ENCODE assay signal across 24 mouse cellular contexts in genomic region chr17:6037507-6037906, GRCm38 (mm10). TPM values are rescaled to one million over a fixed set of nuclear protein-coding genes. Genes with fewer than 3 reads are reported as not detected.
DNase-seq lines count a peak whose midpoint lies in the region; ATAC-seq and TF ChIP-seq lines count a peak whose summit lies in the region.
"Had no signal": no experiment of that assay in that cellular context is flagged by ENCODE, and none has a peak within 500 bp of the region (broad histone marks: within the 10 kb centered on the region; RNA-seq: fewer than 3 reads in every experiment).

No protein-coding gene starts in this region.

- H3K36me3 ChIP-seq in heart, embryonic 15.5 days, result peaks cover 13% of the 10 kb centered on the region; the same call in 1 of the 2 replicates
- H3K36me3 ChIP-seq in lung, postnatal 0 days (ENCODE audit: insufficient read depth, low read length), result no peaks in the 10 kb centered on the region; the same call in 1 of the 2 replicates
- peaks cover 10% of the 10 kb centered on the region for H3K36me3 ChIP-seq in stomach, postnatal 0 days (ENCODE audit: control insufficient read depth, insufficient read depth, low read length)

- H3K4me3 ChIP-seq in heart, embryonic 15.5 days, result no peak overlapping the region
- H3K4me3 ChIP-seq in lung, postnatal 0 days (ENCODE audit: low read depth, low read length), result no peak overlapping the region
- no peak overlapping the region for H3K4me3 ChIP-seq in stomach, postnatal 0 days (ENCODE audit: low read depth, low read length)
- H3K4me3 ChIP-seq in gastrocnemius, adult 2 months, result no peak overlapping the region
- H3K4me3 ChIP-seq: embryonic facial prominence, embryonic 15.5 days; erythroblast, embryonic 14.5 days; forebrain, embryonic 10.5 days; heart, adult 2 months; hindbrain, embryonic 10.5 days had no signal

- DNase-seq in heart, adult 11 months, result peak; percentile 94
- DNase-seq in heart, postnatal 36 days, result no peak
- no peak for DNase-seq in heart, adult 8-10 months (ENCODE audit: low spot score)
- peak; percentile 19 for DNase-seq in lung, postnatal 0 days (ENCODE audit: low spot score)
- DNase-seq in lung, adult 18-20 months, result no peak
- peak; percentile 45 for DNase-seq in stomach, postnatal 0 days (ENCODE audit: low spot score)
- DNase-seq in gastrocnemius, adult 2 months, result no peak
- DNase-seq: adrenal gland, adult 8-10 months; adrenal gland, postnatal 36 days; B cell, adult 2 months; cerebellum, postnatal 14 days; embryo, embryonic 11 days; gastrocnemius, postnatal 36 days; kidney, adult 11 months had no signal

- H3K9ac ChIP-seq in heart, embryonic 15.5 days, result no peak overlapping the region
- H3K9ac ChIP-seq in lung, postnatal 0 days (replicated peaks; ENCODE audit: low read depth), result no peak overlapping the region
- no peak overlapping the region for H3K9ac ChIP-seq in stomach, postnatal 0 days (ENCODE audit: low read length)
- H3K9ac ChIP-seq: embryonic facial prominence, embryonic 15.5 days; hindbrain, embryonic 14.5 days had no signal

- H3K27ac ChIP-seq in heart, embryonic 15.5 days, result peak overlapping the region; percentile 54
- H3K27ac ChIP-seq in lung, postnatal 0 days (ENCODE audit: low read length), result no peak overlapping the region
- no peak overlapping the region for H3K27ac ChIP-seq in stomach, postnatal 0 days (replicated peaks)
- no peak overlapping the region for H3K27ac ChIP-seq in gastrocnemius, adult 2 months
- H3K27ac ChIP-seq: embryonic facial prominence, embryonic 15.5 days; forebrain, embryonic 10.5 days; heart, adult 2 months; hindbrain, embryonic 10.5 days; hindbrain, embryonic 14.5 days had no signal

- no peak for TF ChIP-seq EP300 in lung, postnatal 0 days (IDR thresholded peaks at IDR 0.05)
- TF ChIP-seq EP300 in stomach, postnatal 0 days (optimal IDR thresholded peaks at IDR 0.05), result no peak

- intact Hi-C loops in heart, postnatal 36 days (cut with DNase I), result no loop called here
- intact Hi-C loops in gastrocnemius, adult 2 months (cut with DNase I), result no loop called here

- no peaks in the 10 kb centered on the region for H3K9me3 ChIP-seq in heart, embryonic 15.5 days (replicated peaks)
- H3K9me3 ChIP-seq in lung, postnatal 0 days (ENCODE audit: low read length), result no peaks in the 10 kb centered on the region
- H3K9me3 ChIP-seq in stomach, postnatal 0 days (ENCODE audit: control insufficient read depth, low read length), result no peaks in the 10 kb centered on the region
- H3K9me3 ChIP-seq: embryonic facial prominence, embryonic 15.5 days; forebrain, embryonic 10.5 days; G1E; hindbrain, embryonic 10.5 days had no signal

- no peak overlapping the region for H3K4me2 ChIP-seq in heart, embryonic 15.5 days
- no peak overlapping the region for H3K4me2 ChIP-seq in lung, postnatal 0 days (replicated peaks; ENCODE audit: low read depth, low read length)
- no peak overlapping the region for H3K4me2 ChIP-seq in stomach, postnatal 0 days (replicated peaks; ENCODE audit: low read depth)
- H3K4me2 ChIP-seq: embryonic facial prominence, embryonic 15.5 days; hindbrain, embryonic 14.5 days had no signal

- TF ChIP-seq CTCF in lung, postnatal 0 days (IDR thresholded peaks at IDR 0.05), result no peak
- no peak for TF ChIP-seq CTCF in stomach, postnatal 0 days (IDR thresholded peaks at IDR 0.05; ENCODE audit: low read depth)
- TF ChIP-seq CTCF in gastrocnemius, adult 2 months (IDR thresholded peaks at IDR 0.05), result no peak

- peaks cover 9% of the 10 kb centered on the region for H3K4me1 ChIP-seq in heart, embryonic 15.5 days (replicated peaks)
- H3K4me1 ChIP-seq in lung, postnatal 0 days (ENCODE audit: insufficient read depth, low read depth, low read length), result no peaks in the 10 kb centered on the region
- no peaks in the 10 kb centered on the region for H3K4me1 ChIP-seq in stomach, postnatal 0 days (replicated peaks; ENCODE audit: control insufficient read depth, insufficient read depth)
- H3K4me1 ChIP-seq: embryonic facial prominence, embryonic 15.5 days; forebrain, embryonic 10.5 days; hindbrain, embryonic 10.5 days had no signal

- H3K27me3 ChIP-seq in heart, embryonic 15.5 days, result no peaks in the 10 kb centered on the region
- H3K27me3 ChIP-seq in lung, postnatal 0 days (replicated peaks; ENCODE audit: insufficient read depth, low read length), result no peaks in the 10 kb centered on the region
- H3K27me3 ChIP-seq in stomach, postnatal 0 days (ENCODE audit: control insufficient read depth, insufficient read depth, low read length), result no peaks in the 10 kb centered on the region
- H3K27me3 ChIP-seq: embryonic facial prominence, embryonic 15.5 days had no signal

- 70% methylated on average over 10 of the region's 10 CpGs for WGBS in heart, embryonic 15.5 days
- WGBS in lung, postnatal 0 days, result 55% methylated on average over 10 of the region's 10 CpGs
- 73% methylated on average over 10 of the region's 10 CpGs for WGBS in stomach, postnatal 0 days

- ATAC-seq in heart, embryonic 15.5 days (replicated peaks; ENCODE audit: insufficient number of reproducible peaks, insufficient read depth, low FRiP score, low read depth), result peak; percentile 81
- ATAC-seq in lung, postnatal 0 days, result peak; percentile 54
- peak; percentile 43; the same call in 1 of the 2 replicates for ATAC-seq in stomach, postnatal 0 days (ENCODE audit: low FRiP score, low TSS enrichment)
- ATAC-seq: CD4-positive, CD25-positive, alpha-beta regulatory T cell, adult 4 months; forebrain, embryonic 14.5 days had no signal

RNA-seq across cellular contexts. Expression of gene Serac1, which starts 42.0 kb away (rescaled TPM):
- total RNA-seq in heart, postnatal 36 days (2021), result 1 to 10 TPM; 6.3 to 7.4 TPM
- polyA plus RNA-seq in heart, embryonic 15.5 days (2015; fragmentation: Nextera tagmentation; extraction: Ambion mirVana), result 5.0 TPM in 2 replicates
- total RNA-seq in heart, adult 8-10 months (2022), result 1 to 10 TPM; 6.2 to 8.3 (median 6.7) TPM
- 2.5 and 3.0 TPM in 2 replicates for polyA plus RNA-seq in lung, postnatal 0 days (2015; fragmentation: Nextera tagmentation; extraction: Ambion mirVana)
- 1.4 and 1.5 TPM in 2 replicates for polyA plus RNA-seq in stomach, postnatal 0 days (2015; fragmentation: Nextera tagmentation; extraction: Ambion mirVana)
- total RNA-seq in gastrocnemius, adult 2 months (2021), result 1 to 10 TPM; 6.5 to 7.3 TPM

RNA-seq across cellular contexts. Expression of gene Gtf2h5, which starts 42.1 kb away (rescaled TPM):
- 10 to 100 TPM; 64.9 to 70.5 TPM for total RNA-seq in heart, postnatal 36 days (2021)
- 131 and 143 TPM in 2 replicates for polyA plus RNA-seq in heart, embryonic 15.5 days (2015; fragmentation: Nextera tagmentation; extraction: Ambion mirVana)
- 10 to 100 TPM; 58.4 to 70.5 (median 62.3) TPM for total RNA-seq in heart, adult 8-10 months (2022)
- polyA plus RNA-seq in lung, postnatal 0 days (2015; fragmentation: Nextera tagmentation; extraction: Ambion mirVana), result 135 and 139 TPM in 2 replicates
- polyA plus RNA-seq in stomach, postnatal 0 days (2015; fragmentation: Nextera tagmentation; extraction: Ambion mirVana), result 128 and 141 TPM in 2 replicates
- 10 to 100 TPM; 50.5 to 52.7 TPM for total RNA-seq in gastrocnemius, adult 2 months (2021)

Comparison
In these comparisons a context has a peak if more than half of its experiments do, and no peak if none do; other contexts are left out.
1. DNase-seq: peak in heart, adult 11 months (single experiment), lung, postnatal 0 days (single experiment) and stomach, postnatal 0 days (single experiment); none in heart, postnatal 36 days (0 of 2), heart, adult 8-10 months (single experiment), lung, adult 18-20 months (0 of 2) and gastrocnemius, adult 2 months (single experiment).
2. Peak in every context shown above with its lines, with median percentiles within 50 percentile points of each other: ATAC-seq.